Mouse (Mus musculus): ENCODE data around the gene Snx20. TPM values are rescaled to one million over a fixed set of nuclear protein-coding genes. Genes with fewer than 3 reads are reported as not detected.

Snx20 gene
- total and polyA plus RNA-seq, 3 experiments: 69.1 to 117 (median 93.1) TPM

DNA sequence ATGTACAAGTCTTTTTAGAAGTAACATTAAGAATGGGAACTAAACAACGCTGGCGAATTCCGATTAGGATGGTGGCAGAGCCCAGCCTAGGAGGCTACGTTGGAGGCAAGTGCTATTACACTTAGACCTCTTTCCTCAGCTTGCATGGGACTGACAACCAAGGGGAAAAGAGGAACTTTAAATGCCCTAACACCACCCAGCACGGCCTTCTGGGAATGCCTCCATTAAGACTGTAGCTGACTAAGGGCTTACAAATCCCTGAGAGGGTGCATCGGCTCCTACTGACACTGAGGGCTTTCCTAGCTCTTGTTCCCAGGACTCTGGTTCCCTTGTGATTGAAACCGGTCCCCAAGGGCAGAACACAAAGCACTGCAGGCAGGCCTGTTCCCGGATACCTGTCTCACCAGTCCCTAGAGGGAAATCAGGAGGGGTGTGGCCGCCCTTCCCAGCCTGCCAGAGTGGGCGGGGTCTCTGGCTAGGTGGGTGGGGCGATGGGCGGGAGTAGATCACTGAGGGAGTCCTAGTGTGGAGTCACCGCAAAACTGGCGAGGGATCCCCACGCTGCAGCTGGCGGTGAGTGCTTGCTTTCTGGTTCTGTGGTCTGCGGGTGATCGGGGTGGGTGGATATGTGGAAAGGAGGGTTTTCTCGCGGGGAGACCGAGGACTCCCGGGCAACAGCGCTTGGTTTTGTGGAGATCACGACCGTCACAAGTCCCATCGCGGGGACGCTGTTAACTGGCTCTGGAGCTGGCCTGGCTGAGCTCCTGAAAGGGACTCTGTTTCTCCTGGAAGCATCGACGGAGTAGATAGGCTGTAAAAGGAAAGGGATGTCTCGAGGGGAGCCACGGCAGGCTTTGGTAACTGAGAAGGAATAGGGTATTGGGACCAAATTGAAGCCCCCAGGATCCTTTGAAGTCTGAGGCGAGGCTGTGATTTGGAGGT lies 11.2 kb upstream of the Snx20 start, which contains the start of gene Nod2:
Nod2 (plus strand) TSS at position 479 of the 942 bp plus-strand sequence.
- peaks cover 23 to 78% of the 10 kb centered on the region in 2 experiments for H3K4me1 ChIP-seq (ENCODE audit: control insufficient read depth in 1 of 2, insufficient read depth in 2 of 2)
- DNase-seq (ENCODE audit: extremely low read depth): peak; percentile 82
- TF ChIP-seq ZC3H11A (IDR thresholded peaks at IDR 0.05; ENCODE audit: low read depth, low read length): no peak
- TF ChIP-seq MXI1 (IDR thresholded peaks at IDR 0.05; ENCODE audit: low read depth, low read length): peak; percentile 62; the same call in 1 of the 2 replicates
- TF ChIP-seq E2F4 (IDR thresholded peaks at IDR 0.05; ENCODE audit: insufficient replicate concordance, low read depth, low read length): no peak
- peak; percentile 75 for TF ChIP-seq POLR2A (IDR thresholded peaks at IDR 0.05; ENCODE audit: low read depth, low read length)
- 0 out of 2 replicates have a peak, but pooled peaks have one; percentile 30 for TF ChIP-seq CHD1 (IDR thresholded peaks at IDR 0.05; ENCODE audit: low read depth, low read length)
- TF ChIP-seq NELFE (IDR thresholded peaks at IDR 0.05; ENCODE audit: low read depth, low read length): peak; percentile 43
- TF ChIP-seq ETS1 (conservative IDR thresholded peaks at IDR 0.05; ENCODE audit: low read depth, low read length): peak; percentile 58; the same call in 1 of the 2 replicates
- TF ChIP-seq JUND (conservative IDR thresholded peaks at IDR 0.05; ENCODE audit: low read depth, low read length): no peak
- TF ChIP-seq SMC3 (IDR thresholded peaks at IDR 0.05; ENCODE audit: low read depth, low read length): no peak
- TF ChIP-seq USF1 (IDR thresholded peaks at IDR 0.05; ENCODE audit: low read depth, low read length): no peak
- TF ChIP-seq JUN (IDR thresholded peaks at IDR 0.05; ENCODE audit: insufficient read depth, low read depth, low read length): no peak
- peak; percentile 2; the same call in 1 of the 2 replicates for TF ChIP-seq MAX (IDR thresholded peaks at IDR 0.05; ENCODE audit: low read length)
- peak; percentile 54; the same call in 1 of the 2 replicates for TF ChIP-seq TCF12 (IDR thresholded peaks at IDR 0.05; ENCODE audit: low read depth, low read length)
- peak; percentile 23; the same call in 1 of the 2 replicates for TF ChIP-seq BHLHE40 (IDR thresholded peaks at IDR 0.05; ENCODE audit: low read depth, low read length)
- peak; percentile 30; the same call in 1 of the 2 replicates for TF ChIP-seq IRF4 (IDR thresholded peaks at IDR 0.05; ENCODE audit: low read depth, low read length)
- TF ChIP-seq USF2 (conservative IDR thresholded peaks at IDR 0.05; ENCODE audit: low read depth, low read length): no peak
- peak; percentile 91 for TF ChIP-seq SIN3A (IDR thresholded peaks at IDR 0.05; ENCODE audit: low read length)
- no peak for TF ChIP-seq UBTF (IDR thresholded peaks at IDR 0.05; ENCODE audit: low read depth, low read length)
- TF ChIP-seq ZMIZ1 (IDR thresholded peaks at IDR 0.05; ENCODE audit: low read depth, low read length): peak; percentile 58
- no peak for TF ChIP-seq RCOR1 (conservative IDR thresholded peaks at IDR 0.05; ENCODE audit: low read depth, low read length)
- peak; percentile 52; the same call in 1 of the 2 replicates for TF ChIP-seq MAZ (IDR thresholded peaks at IDR 0.05; ENCODE audit: low read depth, low read length)
- peak; percentile 20; the same call in 1 of the 2 replicates for TF ChIP-seq CHD2 (IDR thresholded peaks at IDR 0.05; ENCODE audit: low read length)
- H3K79me2 ChIP-seq (replicated peaks; ENCODE audit: control insufficient read depth, extremely low read depth, insufficient read depth, poor library complexity, severe bottlenecking): peaks cover 34% of the 10 kb centered on the region
- H3K4me3 ChIP-seq (replicated peaks in 1 of 3; ENCODE audit: low read depth in 2 of 3, low read length in 2 of 3, poor library complexity in 1 of 3): peak within 1 kb of the TSS; percentile 55 to 78 (median 65)
- H3K9ac ChIP-seq (ENCODE audit: insufficient read depth, low read depth): peak within 1 kb of the TSS; percentile 37
- dilution Hi-C loops (cut with MboI; ENCODE audit: extremely low pct_ligation_motif_present, extremely low pct_unique_long_range_greater_than_20kb, low sequenced_read_pairs) (no loop called here), in situ Hi-C loops (cut with MboI; ENCODE audit: low pct_ligation_motif_present, low pct_unique_long_range_greater_than_20kb, low sequenced_read_pairs) (no loop called here)
- H3K27me3 ChIP-seq (replicated peaks): no peaks in the 10 kb centered on the region
- peak within 1 kb of the TSS; percentile 94 for H3K27ac ChIP-seq (ENCODE audit: insufficient read depth, low read depth)
- H3K4me2 ChIP-seq (ENCODE audit: insufficient read depth, low read depth, poor library complexity, severe bottlenecking): peak within 1 kb of the TSS; percentile 86
- peaks cover 0 to 3% of the 10 kb centered on the region in 2 experiments for H3K36me3 ChIP-seq (replicated peaks in 1 of 2; ENCODE audit: control insufficient read depth in 1 of 2, insufficient read depth in 1 of 2, low read length in 1 of 2)
- peaks cover 3% of the 10 kb centered on the region for H3K9me3 ChIP-seq (replicated peaks; ENCODE audit: low read length)
